Mouse (Mus musculus) thymus, adult 18-20 months (tissue): ENCODE measurements at regions not wholly inside any gene's neighbourhood (a gene's known extent, or its start where the extent isn't known, plus 50 kb on each side); places are given as distances from the start of the nearest gene placed in this dataset.

Experiments used
- DNase-seq, 2 experiments: peaks; one replicate each; pipeline ENCODE4 v3.0.0; 2022; ENCODE audit warnings: mixed read lengths in 2 of 2

- no peak for DNase-seq
These were observed 144.1 kb upstream of the Dusp10 start for GRCm38 (mm10) chr1:183868965-183869364.

GRCm38 (mm10) chr1:183895936-183896335 lies 117.2 kb upstream of the Dusp10 start:
- DNase-seq: no peak

- DNase-seq: no peak
These were observed 115.0 kb upstream of the Dusp10 start for GRCm38 (mm10) chr1:183898091-183898490.

GRCm38 (mm10) chr1:183904564-183904963 lies 108.5 kb upstream of the Dusp10 start:
- no peak for DNase-seq

- no peak for DNase-seq
These were observed 107.6 kb upstream of the Dusp10 start for GRCm38 (mm10) chr1:183905345-183906142.

DNA sequence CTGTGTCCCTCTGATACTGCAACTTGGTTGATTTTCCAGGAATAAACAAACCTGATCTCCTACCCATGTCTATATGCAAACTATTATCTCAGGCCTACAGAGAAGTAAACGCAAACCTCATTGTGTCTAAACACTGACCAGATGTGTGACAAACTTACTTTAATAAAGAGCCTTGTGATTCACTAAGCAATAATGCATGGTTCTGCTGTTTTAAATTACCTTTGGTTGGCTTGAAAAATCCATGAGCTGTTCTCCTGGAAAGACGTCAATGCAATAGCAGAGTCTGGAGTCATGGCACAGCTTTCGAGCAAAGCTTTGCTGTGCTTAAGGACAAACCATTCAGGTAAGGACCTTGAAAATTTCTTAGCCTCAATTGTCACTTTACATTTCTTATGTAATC lies 95.4 kb upstream of the Dusp10 start:
- no peak for DNase-seq

DNA sequence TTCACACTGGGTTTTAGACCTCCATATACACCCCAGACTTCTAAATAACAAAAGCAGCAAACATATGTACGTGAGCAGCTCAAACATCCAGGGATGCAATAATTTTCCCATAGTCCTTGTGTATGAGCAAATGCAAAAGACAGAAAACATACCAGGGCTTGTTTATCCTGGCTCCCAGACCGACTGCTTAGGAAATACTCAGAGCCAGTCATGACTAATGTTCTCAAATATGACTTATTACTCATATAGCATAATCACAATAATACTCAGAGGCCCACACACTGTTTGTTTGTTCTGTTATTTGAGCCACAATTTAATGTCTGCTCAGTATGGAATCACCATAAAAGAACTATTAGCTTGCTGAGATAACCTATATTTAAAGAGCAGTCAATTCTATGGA lies 91.8 kb upstream of the Dusp10 start:
- no peak for DNase-seq

- DNase-seq: no peak
These were observed 84.6 kb upstream of the Dusp10 start for GRCm38 (mm10) chr1:183928539-183928938.

DNA sequence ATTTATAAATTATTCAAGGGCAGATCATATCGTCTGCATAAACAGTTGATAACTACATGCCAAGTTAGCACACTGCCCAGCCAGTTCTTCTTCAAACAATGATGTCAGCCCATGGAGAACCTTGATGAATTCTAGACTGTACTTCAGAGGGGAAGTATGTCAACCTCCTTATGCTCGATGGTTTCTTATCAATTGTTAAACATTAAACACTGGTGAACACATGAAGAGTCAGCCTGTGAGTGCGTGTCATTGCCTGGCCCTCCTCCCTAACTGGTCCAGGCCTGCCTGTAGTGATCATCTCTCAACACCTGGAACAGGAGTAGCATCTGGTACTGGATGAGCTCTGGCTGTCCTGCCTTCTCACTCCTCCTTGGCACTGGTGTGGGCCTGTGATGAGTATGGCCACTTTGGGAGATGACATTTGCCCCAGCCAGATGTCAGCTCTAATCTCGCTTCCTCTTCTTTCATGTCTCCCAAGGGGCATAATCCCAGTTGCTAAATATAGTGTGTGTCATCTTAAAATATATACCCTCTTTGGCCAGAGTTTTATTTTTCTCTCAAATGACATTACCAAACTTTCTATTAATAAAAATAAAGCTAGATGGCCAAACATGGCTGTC lies 82.6 kb upstream of the Dusp10 start:
- no peak for DNase-seq

- DNase-seq: no peak
These were observed 82.0 kb upstream of the Dusp10 start for GRCm38 (mm10) chr1:183931141-183931540.

DNA sequence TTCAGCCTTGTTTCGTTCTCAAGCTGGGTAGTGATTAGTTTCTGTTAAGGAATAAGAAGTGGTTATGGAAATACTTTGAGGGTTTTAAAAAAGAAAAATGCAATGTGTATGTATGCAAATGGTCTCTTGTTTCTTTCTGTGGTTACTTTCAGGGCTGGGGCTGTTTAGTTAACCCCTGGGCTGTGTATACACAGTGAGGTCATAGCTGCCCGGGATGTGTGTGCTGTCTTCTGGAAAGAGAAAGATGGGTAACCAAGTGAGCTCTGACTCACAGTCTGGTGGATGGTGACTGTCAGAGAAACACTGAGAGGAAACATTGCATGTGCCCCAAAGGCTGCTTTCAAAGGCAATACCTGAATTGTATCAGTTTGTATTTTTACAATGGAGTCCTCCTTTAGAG lies 79.3 kb upstream of the Dusp10 start:
- no peak for DNase-seq

- DNase-seq: no peak
These were observed 75.9 kb upstream of the Dusp10 start for GRCm38 (mm10) chr1:183937166-183937565.

GRCm38 (mm10) chr1:183938361-183938760 lies 74.7 kb upstream of the Dusp10 start:
- no peak for DNase-seq

- DNase-seq: no peak
These were observed 72.4 kb upstream of the Dusp10 start for GRCm38 (mm10) chr1:183940706-183941105.

DNA sequence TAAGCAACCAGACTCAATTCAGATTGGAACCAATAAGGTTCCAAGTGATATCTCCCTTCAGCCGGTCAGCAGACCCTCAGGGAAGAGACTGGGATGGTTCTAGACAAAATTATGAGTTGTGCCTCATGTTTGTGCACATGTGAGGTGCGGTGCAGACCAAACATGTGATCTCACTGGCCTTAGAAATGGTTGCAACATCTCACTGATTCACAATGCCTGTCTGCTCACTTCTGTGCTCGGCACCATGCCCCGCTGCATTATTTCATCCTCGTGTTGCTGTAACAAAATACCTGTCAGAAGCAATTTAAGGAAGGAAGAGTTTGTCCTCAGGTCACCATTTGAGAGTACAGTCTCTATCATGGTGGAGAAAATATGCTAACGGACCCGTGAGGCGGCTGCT lies 66.9 kb upstream of the Dusp10 start:
- no peak for DNase-seq

- DNase-seq: no peak
These were observed 66.0 kb upstream of the Dusp10 start for GRCm38 (mm10) chr1:183947066-183947465.

- DNase-seq: no peak
These were observed 63.9 kb upstream of the Dusp10 start for GRCm38 (mm10) chr1:183949205-183949604.

- no peak for DNase-seq
These were observed 59.0 kb upstream of the Dusp10 start for GRCm38 (mm10) chr1:183954086-183954485.

- no peak for DNase-seq
These were observed 56.7 kb upstream of the Dusp10 start for GRCm38 (mm10) chr1:183956391-183956790.

DNA sequence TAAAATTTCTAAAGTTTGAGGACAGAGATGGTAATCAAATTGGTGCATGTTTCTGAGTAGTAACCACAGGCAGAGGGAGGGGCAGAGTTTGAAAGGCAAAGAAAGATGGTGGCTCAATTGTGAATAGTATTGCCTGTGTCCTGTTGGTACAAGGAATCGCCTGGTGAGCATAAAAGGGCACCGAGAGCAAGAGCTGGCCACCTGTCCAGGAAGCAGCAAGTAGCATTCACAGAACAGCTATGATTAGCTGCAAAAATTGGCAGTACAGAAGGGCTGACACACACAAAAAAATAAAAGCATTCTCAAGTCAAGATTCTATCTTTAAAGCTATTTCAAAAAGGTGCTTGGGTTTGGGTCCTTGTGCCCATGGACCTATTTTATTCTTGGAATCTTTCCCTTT lies 51.7 kb upstream of the Dusp10 start:
- DNase-seq: no peak

DNA sequence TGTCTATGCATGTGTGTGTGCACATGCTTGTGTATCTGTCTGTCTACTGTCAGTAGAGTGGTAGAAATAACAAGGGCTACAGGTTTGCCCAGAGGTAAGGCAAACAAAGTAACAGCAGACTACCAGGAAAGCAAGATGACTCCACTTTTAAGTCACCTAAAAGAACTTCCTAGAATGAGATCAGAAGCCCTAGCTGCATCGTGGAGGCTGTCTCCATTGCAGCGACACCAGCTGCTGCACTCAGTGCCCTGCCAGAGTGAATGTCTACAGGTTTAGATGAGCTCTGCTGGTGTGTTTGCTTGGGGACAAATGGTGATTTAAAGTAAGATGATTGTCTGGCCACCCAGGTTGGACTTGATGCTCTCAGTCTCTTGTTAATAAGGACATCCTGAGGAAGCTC lies 50.6 kb upstream of the Dusp10 start:
- no peak for DNase-seq

DNA sequence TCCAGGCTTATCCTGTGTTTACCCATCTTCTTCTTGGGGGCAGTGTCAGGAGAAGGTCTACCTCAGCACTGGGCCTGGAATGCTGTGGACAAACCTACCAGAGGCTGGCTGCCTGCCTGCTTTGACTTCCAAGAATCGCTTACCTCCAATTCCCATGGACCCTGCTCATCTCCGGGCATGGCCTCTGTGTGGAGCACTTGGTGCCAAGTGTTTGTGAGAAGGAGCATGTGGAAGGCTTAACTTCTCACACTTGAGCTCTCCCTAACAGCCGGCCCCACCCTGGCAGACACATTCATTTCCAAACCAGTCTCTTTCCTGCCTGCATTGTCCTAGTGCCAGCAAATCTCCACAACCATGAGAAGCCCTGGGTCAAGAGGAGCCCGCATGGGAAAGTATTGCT lies 49.8 kb upstream of the Dusp10 start:
- DNase-seq: no peak
